Mouse (Mus musculus) CH12.LX (cell line): ENCODE measurements at regions not wholly inside any gene's neighbourhood (a gene's known extent, or its start where the extent isn't known, plus 50 kb on each side); places are given as distances from the start of the nearest gene placed in this dataset.

Source experiments
- DNase-seq: peaks from one replicate; pipeline ENCODE4 v3.0.0-alpha.2; 2013; ENCODE audit errors: extremely low read depth
- H3K27ac ChIP-seq: 2 replicates; pipeline ENCODE4 v1.5.1; 2012; ENCODE audit warnings: low read depth, mild to moderate bottlenecking, control low read depth, moderate library complexity; ENCODE audit not compliant: insufficient read depth
- H3K27me3 ChIP-seq: replicated peaks from 2 replicates; pipeline ENCODE3; 2012; ENCODE audit warnings: inconsistent platforms
- H3K36me3 ChIP-seq, 2 experiments: replicated peaks in 1 of 2; 2 replicates each; pipeline versions ENCODE3 to v1.6.1; 2012; ENCODE audit warnings: inconsistent platforms in 1 of 2, low read length in 1 of 2, mild to moderate bottlenecking in 1 of 2, mixed read lengths in 1 of 2, moderate library complexity in 1 of 2; ENCODE audit not compliant: control insufficient read depth in 1 of 2, insufficient read depth in 1 of 2
- H3K4me1 ChIP-seq, 2 experiments: 2 replicates each; pipeline ENCODE4 v1.6.1; 2012; ENCODE audit warnings: inconsistent platforms in 1 of 2, moderate library complexity in 1 of 2; ENCODE audit not compliant: insufficient read depth in 2 of 2, control insufficient read depth in 1 of 2
- H3K4me2 ChIP-seq: 2 replicates; pipeline ENCODE4 v1.6.1; 2012; ENCODE audit warnings: low read depth, mild to moderate bottlenecking, control low read depth; ENCODE audit not compliant: poor library complexity, insufficient read depth, severe bottlenecking
- H3K4me3 ChIP-seq, 3 experiments: fragments of 150-350 bp in 1 of 3; sonication (generic) in 1 of 3; replicated peaks in 1 of 3; 2 replicates each; pipeline versions ENCODE3 to v1.5.1; 2011 to 2012; ENCODE audit warnings: low read depth in 2 of 3, low read length in 2 of 3, mild to moderate bottlenecking in 2 of 3, moderate library complexity in 2 of 3, control low read depth in 1 of 3, improper control_type of control experiment in 1 of 3, inconsistent platforms in 1 of 3, mixed read lengths in 1 of 3; ENCODE audit not compliant: poor library complexity in 1 of 3
- H3K79me2 ChIP-seq: replicated peaks from 2 replicates; pipeline ENCODE4 v1.6.1; 2012; ENCODE audit warnings: mild to moderate bottlenecking, moderate library complexity; ENCODE audit not compliant: control insufficient read depth, poor library complexity, insufficient read depth, severe bottlenecking; ENCODE audit errors: extremely low read depth
- H3K9ac ChIP-seq: 2 replicates; pipeline ENCODE4 v1.6.1; 2012; ENCODE audit warnings: low read depth, mild to moderate bottlenecking, control low read depth, moderate library complexity; ENCODE audit not compliant: insufficient read depth
- H3K9me3 ChIP-seq: replicated peaks from 2 replicates; pipeline ENCODE3; 2012; ENCODE audit warnings: low read length, inconsistent platforms, mixed read lengths
- CHD2 ChIP-seq: IDR thresholded peaks from 2 replicates; pipeline ENCODE4 v1.6.1; 2011; ENCODE audit warnings: low read length, improper control_type of control experiment
- ELF1 ChIP-seq: IDR thresholded peaks from 2 replicates; pipeline ENCODE4 v1.6.1; 2014; ENCODE audit warnings: low read depth, mild to moderate bottlenecking, inconsistent platforms, low read length, improper control_type of control experiment
- GABPA ChIP-seq: IDR thresholded peaks from 2 replicates; pipeline ENCODE4 v1.6.1; 2012; ENCODE audit warnings: low read depth, low read length, improper control_type of control experiment, inconsistent platforms; ENCODE audit not compliant: insufficient replicate concordance
- MAZ ChIP-seq: IDR thresholded peaks from 2 replicates; pipeline ENCODE4 v1.6.1; 2012; ENCODE audit warnings: low read depth, mild to moderate bottlenecking, inconsistent platforms, low read length, improper control_type of control experiment, moderate library complexity
- MEF2A ChIP-seq: IDR thresholded peaks from 2 replicates; pipeline ENCODE4 v1.6.1; 2014; ENCODE audit warnings: low read depth, mild to moderate bottlenecking, inconsistent platforms, low read length, improper control_type of control experiment, borderline replicate concordance
- MXI1 ChIP-seq: IDR thresholded peaks from 2 replicates; pipeline ENCODE4 v1.6.1; 2011; ENCODE audit warnings: mild to moderate bottlenecking, low read depth, low read length, improper control_type of control experiment
- MYC ChIP-seq: IDR thresholded peaks from 2 replicates; pipeline ENCODE4 v1.6.1; 2011; ENCODE audit warnings: low read depth, mild to moderate bottlenecking, improper control_type of control experiment, low read length
- NELFE ChIP-seq: IDR thresholded peaks from 2 replicates; pipeline ENCODE4 v1.6.1; 2011; ENCODE audit warnings: low read depth, low read length, improper control_type of control experiment
- NRF1 ChIP-seq: IDR thresholded peaks from 2 replicates; pipeline ENCODE4 v1.6.1; 2014; ENCODE audit warnings: low read depth, mild to moderate bottlenecking, inconsistent platforms, low read length, improper control_type of control experiment, moderate library complexity
- POLR2AphosphoS2 ChIP-seq: IDR thresholded peaks from 2 replicates; pipeline ENCODE4 v1.6.1; 2011; ENCODE audit warnings: low read depth, low read length, improper control_type of control experiment
- RCOR1 ChIP-seq: conservative IDR thresholded peaks from 2 replicates; pipeline ENCODE4 v1.6.1; 2012; ENCODE audit warnings: low read depth, mild to moderate bottlenecking, inconsistent platforms, low read length, improper control_type of control experiment
- SIN3A ChIP-seq: IDR thresholded peaks from 2 replicates; pipeline ENCODE4 v1.6.1; 2012; ENCODE audit warnings: low read length, improper control_type of control experiment, inconsistent platforms
- SMC3 ChIP-seq: IDR thresholded peaks from 2 replicates; pipeline ENCODE4 v1.6.1; 2011; ENCODE audit warnings: low read depth, low read length, improper control_type of control experiment
- TBP ChIP-seq: conservative IDR thresholded peaks from 2 replicates; pipeline ENCODE4 v1.6.1; 2011; ENCODE audit warnings: low read depth, low read length, improper control_type of control experiment
- UBTF ChIP-seq: IDR thresholded peaks from 2 replicates; pipeline ENCODE4 v1.6.1; 2012; ENCODE audit warnings: low read depth, mild to moderate bottlenecking, inconsistent platforms, low read length, improper control_type of control experiment, moderate library complexity
- USF2 ChIP-seq: conservative IDR thresholded peaks from 2 replicates; pipeline ENCODE4 v1.6.1; 2011; ENCODE audit warnings: low read depth, low read length, improper control_type of control experiment
- ZC3H11A ChIP-seq: IDR thresholded peaks from 2 replicates; pipeline ENCODE4 v1.6.1; 2012; ENCODE audit warnings: low read depth, mild to moderate bottlenecking, inconsistent platforms, low read length, improper control_type of control experiment
- ZMIZ1 ChIP-seq: IDR thresholded peaks from 2 replicates; pipeline ENCODE4 v1.6.1; 2012; ENCODE audit warnings: low read depth, mild to moderate bottlenecking, inconsistent platforms, low read length, improper control_type of control experiment
- dilution Hi-C: fragments of 300-500 bp; cut with MboI; formaldehyde crosslinking; loops from 2 replicates; pipeline ENCODE4 v1.14.3; 2020; ENCODE audit warnings: low sequenced_read_pairs; ENCODE audit not compliant: extremely low pct_unique_long_range_greater_than_20kb, extremely low pct_ligation_motif_present
- in situ Hi-C: fragments of 300-500 bp; cut with MboI; formaldehyde crosslinking; loops from 3 replicates; pipeline ENCODE4 v1.14.3; 2019; ENCODE audit warnings: low sequenced_read_pairs, low pct_ligation_motif_present, low pct_unique_long_range_greater_than_20kb, mixed read lengths

DNA sequence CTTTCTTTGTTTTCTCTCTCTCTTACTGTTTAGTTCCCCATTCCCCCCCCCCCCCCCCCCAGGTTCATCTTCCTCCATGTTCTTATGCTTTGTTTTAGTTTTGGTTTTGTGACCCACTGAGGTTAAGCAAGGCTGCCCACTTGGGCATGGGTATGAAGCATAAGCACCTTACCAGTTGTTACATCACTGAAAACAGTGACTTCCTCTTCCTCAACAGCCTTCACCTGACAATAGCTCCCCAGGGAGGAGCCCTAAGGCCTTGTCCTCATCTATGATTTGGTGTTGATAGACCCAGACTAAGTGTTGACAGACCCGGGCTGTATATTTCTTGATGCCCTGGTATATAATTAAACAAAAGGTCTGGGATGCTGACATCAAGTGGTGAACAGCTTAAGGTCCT, 82.3 kb downstream of the Car2 start:
- TF ChIP-seq ELF1 (no peak), RCOR1 (no peak), POLR2AphosphoS2 (no peak), ZC3H11A (no peak), CHD2 (no peak), MXI1 (no peak), ZMIZ1 (no peak), TBP (no peak), SMC3 (no peak), UBTF (no peak), USF2 (no peak), MYC (no peak), MAZ (no peak), NRF1 (no peak)
- H3K9me3 ChIP-seq: no peaks in the 10 kb centered on the region
- no peaks in the 10 kb centered on the region for H3K27me3 ChIP-seq
- in situ Hi-C loops (no loop called here), dilution Hi-C loops (no loop called here)
- H3K79me2 ChIP-seq: no peaks in the 10 kb centered on the region
- no peak overlapping the region for H3K9ac ChIP-seq
- no peak overlapping the region for H3K27ac ChIP-seq
- H3K4me3 ChIP-seq: no peak overlapping the region
- peak; percentile 8 for DNase-seq
- H3K36me3 ChIP-seq: no peaks in the 10 kb centered on the region
- H3K4me1 ChIP-seq: peaks cover 0 to 2% of the 10 kb centered on the region in 2 experiments; a peak in 1 of 4 replicates
- H3K4me2 ChIP-seq: no peak overlapping the region

DNA sequence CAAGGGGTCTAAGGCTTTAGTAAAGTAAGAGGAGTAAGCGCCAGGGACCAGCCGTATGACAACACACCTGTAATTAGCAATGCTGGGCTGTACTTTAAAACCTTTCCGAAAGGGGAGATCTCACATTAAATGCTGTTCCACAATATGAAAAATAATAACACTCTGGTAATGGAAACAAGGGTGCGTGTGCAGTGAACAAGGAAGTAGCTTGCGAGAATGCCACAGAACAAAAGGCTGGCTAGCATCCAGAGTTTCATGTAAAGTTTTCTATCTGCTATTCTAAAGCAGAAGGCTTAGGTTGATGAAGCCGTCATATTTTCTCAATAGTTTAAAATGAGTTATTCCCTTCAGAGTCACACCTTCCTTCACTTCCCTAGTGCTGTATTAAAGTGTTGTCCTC, 83.6 kb downstream of the Car2 start:
- DNase-seq: no peak
- Histone ChIP-seq H3K36me3 (no peaks in the 10 kb centered on the region), H3K4me3 (no peak overlapping the region), H3K27ac (no peak overlapping the region), H3K27me3 (no peaks in the 10 kb centered on the region), H3K9me3 (no peaks in the 10 kb centered on the region), H3K4me2 (no peak overlapping the region), H3K4me1 (peaks cover 0 to 2% of the 10 kb centered on the region in 2 experiments; a peak in 1 of 4 replicates), H3K9ac (no peak overlapping the region), H3K79me2 (no peaks in the 10 kb centered on the region)
- dilution Hi-C loops (no loop called here), in situ Hi-C loops (no loop called here)
- TF ChIP-seq ZC3H11A (no peak), MEF2A (no peak), SIN3A (no peak), NRF1 (no peak), NELFE (no peak), GABPA (no peak)
